Mouse (Mus musculus) thymus, postnatal 14 days (tissue): ENCODE data around the gene Herc2.

Experiments
- DNase-seq: peaks from one replicate; pipeline ENCODE4 v3.0.0; 2021

Gene Herc2

DNA sequence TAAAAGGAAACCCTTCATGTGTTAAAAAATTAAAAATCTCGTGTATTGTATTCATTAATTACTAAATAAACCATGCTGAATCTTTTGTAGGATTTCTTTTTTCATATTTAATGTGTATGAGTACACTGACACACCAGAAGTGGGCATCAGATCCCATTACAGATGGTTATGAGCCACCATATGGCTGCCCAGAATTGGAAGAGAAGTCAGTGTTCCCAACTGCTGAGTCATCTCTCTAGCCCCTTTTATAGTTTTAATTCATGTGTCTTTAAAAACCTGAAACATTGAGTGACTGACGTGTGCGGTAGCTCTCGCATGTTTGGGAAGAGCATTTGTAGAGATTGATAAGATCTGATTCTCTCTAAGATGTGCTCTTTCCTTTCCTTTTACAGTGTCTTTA, 21.7 kb downstream of the Herc2 start:
- no peak for DNase-seq

DNA sequence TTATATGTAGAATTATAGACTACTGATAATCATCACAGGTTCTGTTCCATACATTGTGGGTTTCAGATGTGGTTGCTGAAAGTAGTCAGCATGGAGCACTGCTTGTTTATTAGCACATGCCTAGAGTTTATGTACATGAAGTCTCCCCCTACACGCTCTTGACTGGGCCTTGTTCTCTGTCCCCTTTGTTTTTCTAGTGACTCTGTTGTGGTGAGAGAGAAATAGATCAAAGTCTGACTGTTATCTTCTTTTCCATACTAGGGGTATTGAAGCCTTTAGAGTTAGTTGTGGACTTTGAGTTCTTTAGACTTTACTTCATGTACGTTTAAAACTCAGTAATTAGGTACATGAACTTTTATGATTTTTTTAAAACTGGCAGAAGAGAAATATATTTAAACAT, 33.0 kb downstream of the Herc2 start:
- DNase-seq, result no peak

DNA sequence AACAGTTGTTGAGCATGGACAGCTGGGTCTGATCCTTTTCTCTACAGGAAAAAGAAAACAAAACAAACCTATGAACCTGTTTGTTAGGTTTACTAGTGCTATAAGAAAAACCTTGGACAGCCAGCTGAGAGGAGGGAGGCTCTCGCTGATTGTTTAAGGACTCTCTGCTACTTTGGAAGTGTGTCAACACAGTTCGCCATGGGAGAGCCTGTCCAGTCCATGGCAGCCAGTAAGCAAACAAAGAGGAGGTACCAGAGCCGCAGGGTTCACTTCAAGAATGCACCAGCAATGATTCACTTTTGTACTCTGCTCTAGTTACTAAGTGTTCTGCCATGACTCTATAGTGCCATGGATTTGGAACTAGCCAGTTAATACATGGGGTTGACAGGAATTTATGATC, 39.1 kb downstream of the Herc2 start:
- no peak for DNase-seq

DNA sequence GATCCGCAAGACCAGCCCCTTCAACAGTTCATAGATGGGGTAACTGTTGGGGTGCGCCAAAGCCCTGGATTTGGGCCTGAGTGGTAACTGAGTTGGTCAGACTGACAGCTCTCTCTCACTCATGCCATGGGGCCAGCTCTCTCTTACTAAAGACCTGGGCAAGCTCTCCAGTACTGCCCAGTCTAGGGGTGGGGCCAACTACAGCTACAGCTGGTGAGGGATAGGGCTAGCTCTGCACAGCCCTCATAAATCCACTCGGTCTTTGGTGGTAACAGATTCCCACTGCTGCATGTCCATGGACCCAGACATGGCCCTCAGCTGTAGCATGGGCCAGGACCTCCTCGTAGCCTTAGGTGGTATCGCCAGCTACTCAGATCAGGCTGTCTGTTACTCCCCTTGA, 41.4 kb downstream of the Herc2 start:
- no peak for DNase-seq

DNA sequence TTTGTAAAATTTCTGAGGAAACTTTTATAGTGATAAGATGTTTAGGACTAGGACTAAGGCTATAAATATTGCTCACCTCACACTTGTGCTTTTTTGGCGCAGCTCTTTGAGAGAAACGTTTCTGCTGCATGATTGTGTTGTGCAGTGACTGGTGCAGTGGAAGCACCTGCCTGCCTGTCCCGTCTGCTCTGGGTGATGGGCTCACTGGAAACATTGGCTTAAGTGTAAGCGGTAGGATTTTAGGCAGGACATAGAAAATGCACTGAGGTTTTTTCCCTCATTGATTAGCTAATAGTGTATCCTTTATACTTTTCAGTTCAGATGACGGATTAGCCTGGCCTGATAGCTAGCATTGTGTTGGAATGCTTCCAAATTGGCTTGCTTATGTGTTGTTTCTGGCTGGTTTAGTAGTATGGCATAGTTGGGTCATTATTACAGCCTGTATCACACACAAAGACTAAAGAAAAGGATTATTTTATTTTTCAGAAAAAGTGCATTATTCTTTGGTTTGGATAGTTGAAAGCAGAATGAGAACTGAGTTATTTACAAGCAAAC, 52.4 kb downstream of the Herc2 start:
- DNase-seq, result no peak

DNA sequence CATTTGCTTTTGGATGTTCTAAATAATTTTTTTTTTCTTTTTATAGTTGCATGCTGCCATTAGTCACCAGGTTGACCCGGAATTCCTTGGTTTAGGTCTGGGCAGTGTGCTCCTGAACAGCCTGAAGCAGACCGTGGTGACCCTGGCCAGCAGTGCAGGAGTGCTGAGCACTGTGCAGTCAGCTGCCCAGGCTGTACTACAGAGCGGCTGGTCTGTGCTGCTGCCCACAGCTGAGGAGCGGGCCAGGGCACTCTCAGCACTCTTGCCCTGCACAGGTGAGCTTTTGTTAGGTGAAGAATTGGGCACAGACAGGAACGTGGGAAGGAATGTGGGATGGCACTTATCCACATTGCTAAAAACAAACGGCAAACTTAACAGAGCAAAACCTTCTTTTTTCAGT, 63.0 kb downstream of the Herc2 start:
- no peak for DNase-seq

DNA sequence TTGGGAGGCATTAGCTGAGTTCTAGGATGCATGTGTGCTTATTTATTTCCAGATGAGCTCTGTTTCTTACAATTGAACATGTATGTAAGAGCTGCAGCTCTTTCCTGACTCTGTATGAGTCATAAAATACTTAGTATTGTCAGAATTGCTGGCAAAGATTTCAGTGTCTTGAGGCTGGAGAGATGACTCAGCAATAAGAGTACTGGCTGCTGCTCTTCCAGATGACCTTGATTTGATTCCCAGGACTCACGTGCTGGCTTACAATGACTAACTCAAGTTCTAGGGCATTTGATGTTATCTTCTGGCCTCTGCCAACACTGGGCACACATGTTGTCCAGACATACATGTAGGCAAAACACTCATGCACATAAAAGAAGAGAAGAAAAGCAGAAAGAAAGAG, 64.2 kb downstream of the Herc2 start:
- DNase-seq, result no peak

DNA sequence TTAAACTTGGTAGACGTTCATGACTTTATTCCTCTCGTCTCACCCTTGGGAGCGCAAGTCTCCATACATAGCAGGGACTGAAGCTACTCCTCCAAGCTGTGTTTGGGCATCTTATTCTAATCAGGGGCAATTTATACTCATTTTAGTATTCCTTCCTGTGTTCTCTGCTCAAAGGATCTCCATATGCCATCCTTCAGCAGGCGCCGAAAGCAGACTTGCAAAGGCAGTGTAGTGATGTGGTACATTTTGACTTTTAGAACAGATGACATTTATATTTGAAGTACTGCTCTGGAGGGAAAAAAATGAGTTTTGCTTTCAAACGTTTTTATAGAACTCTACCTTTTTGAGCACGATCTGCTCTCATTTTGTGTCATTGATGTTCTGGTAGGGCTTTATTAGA, 71.0 kb downstream of the Herc2 start:
- no peak for DNase-seq

DNA sequence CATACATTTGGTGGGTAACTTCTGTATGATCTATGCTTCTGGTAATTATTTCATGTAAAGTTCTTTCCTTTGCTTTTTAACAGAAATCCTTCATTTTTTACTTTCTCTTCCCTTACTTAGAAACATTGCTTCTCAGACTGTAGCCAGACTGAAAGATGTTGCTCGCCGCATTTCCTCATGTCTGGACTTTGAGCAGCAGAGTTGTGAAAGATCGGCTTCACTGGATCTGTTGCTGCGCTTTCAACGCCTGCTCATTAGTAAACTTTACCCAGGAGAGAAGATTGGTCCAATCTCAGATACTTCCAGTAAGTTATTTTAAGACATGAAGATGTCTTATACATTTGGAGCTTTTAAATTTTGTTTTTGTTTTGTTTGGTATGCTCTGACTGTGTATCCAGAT, 71.4 kb downstream of the Herc2 start:
- no peak for DNase-seq

DNA sequence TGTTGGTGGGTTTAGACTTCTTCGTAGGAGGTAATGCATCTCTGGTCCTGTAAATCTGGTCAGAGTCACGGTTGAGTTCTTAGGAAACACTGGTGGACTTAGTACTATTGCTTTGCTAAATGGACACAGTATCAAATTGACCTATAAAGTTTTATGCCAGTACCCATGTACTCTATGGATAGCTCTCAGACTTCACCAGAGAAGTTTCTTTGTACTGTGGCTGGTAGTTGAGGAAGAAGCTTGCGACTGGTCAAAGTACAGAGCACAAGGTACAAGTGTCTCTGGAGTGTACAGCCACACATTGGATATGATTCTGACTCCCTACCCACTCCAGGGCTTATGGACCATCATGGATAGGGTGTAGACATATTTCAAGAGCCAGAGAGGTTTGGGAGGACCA, 78.1 kb downstream of the Herc2 start:
- DNase-seq, result no peak

DNA sequence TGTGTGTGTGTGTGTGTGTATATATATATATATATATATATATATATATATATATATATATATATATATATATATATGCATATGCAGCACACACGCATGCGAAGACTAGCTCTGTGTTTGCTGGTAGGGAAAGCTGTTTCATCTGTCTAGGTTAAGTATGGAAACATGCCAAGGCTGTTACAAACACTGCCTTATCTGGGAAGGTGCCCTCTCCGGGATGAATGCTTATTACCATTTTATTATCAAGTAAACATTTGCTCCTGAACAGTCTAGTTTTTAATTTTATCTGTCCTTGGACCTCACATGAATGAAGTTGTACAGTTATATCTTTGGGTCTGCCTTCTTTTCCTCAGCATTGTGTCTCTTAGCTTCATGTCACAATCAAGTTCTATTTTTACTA, 79.6 kb downstream of the Herc2 start:
- no peak for DNase-seq

DNA sequence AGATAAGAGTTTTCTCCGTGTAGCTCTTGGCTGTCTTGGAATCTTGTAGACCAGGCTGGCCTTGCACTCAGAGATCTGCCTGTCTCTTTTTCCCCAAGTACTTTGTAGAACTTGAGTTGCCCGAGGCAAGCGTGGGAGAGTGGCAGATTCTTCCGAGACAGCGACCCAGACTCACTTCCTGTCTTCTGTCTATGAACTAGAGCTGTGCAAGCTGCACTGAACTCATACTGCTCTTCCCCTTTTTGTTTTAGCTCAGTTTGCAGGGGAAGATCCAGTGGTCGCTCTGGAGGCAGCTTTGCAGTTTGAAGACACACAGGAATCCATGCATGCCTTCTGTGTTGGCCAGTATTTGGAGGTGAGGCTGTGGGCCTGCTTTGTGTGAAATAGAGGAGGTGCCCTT, 81.6 kb downstream of the Herc2 start:
- peak; percentile 20 for DNase-seq

DNA sequence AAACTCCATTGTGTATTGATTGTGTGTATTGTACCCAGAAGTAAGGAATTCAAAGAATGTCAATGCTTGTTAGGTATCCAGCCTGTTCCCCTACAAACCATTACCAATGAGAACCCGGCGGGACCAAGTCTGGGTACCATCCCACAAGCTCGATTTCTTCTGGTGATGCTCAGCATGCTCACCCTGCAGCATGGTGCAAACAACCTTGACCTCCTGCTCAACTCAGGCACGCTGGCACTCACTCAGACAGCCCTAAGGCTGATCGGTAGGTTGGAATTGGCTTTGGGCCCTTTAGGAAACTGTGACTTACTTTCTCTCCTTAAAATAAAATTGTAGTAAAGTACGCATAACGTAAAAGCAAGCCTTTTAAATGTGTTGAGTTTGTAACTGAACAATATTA, 88.7 kb downstream of the Herc2 start:
- DNase-seq, result no peak

DNA sequence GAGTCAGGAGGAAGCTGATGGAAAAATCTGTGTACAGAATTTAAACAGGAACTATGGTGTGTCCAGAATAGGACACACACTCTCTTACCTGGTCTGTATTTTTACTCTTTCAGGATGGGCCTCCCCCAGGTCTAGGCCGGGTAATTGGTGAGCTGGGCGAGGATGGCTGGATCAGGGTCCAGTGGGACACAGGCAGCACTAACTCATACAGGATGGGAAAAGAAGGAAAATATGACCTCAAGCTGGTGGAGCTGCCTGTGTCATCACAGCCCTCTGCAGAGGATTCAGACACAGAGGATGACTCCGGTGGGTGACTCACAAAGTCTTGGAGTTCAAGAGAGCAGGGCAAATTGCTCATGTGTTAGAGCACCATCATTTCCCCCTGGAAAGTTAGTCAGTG, 96.4 kb downstream of the Herc2 start:
- DNase-seq, result no peak

DNA sequence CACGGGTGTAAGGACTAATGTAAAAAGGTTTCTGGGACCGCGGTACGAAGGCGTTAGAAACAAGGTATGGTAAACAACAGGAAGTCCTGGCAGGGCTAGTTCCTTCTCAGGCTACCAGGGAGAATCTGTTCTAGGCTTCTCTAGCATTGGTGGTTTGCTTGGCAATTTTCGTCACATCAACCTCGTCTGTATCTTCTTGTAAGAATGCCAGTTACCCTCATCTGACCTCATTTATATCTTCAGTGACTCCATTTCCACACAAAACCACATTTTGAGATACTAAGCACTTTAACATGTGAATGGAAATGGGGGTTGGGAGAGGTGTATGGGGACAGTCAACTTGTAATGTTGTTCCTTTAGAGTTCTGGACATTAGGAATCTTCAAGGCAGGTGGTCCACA, 98.9 kb downstream of the Herc2 start:
- DNase-seq, result no peak

DNA sequence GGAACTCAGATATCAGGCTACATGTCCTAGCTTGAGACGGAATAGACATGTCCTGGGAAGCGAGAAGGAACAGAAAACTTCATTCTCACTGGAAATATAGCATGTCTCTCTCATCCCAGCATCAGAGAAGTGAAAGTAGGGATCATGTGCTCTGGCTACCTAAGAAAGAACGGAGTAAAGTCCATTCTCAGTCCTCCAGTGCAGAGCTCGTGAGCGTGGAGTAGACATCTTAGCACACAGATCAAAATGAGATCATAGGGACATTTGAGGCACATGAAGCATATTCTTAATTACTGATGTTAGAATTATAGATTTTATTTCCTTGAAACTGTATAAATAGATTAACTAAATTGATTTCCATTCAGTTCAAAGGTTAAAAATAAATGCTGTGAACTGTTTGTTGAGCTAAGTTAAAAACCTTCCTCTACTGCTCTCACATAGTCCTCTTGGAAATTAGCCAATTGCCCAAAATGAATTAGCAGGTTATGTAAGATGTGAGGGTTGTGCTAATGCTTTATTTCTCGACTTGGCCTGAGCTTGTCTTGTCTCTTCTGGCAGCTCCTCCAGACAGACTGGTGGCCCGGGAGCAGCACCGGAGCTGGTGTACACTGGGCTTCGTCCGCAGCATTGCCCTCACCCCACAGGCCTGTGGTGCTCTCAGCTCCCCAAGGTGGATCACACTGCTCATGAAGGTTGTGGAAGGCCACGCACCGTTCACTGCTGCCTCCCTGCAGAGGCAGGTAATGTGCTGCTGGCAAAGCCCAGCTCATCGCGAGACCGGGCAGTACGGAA, 102.1 kb downstream of the Herc2 start:
- no peak for DNase-seq

DNA sequence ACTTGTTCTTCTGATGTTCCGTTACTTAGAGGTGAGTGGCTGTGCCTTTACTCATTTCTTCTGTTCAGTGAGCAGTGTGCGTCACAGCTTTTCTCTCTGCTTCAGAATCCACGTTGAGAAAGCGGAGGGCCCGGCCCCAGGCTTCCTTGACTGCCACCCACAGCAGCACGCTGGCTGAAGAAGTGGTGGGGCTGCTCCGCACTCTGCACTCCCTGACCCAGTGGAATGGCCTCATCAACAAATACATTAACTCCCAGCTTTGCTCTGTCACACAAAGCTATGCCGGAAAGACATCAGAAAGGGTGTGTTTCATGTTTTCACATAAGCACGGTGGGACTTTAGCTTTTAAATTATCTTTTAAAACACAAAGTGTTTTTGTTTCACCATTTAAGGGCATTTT, 103.2 kb downstream of the Herc2 start:
- DNase-seq, result no peak

DNA sequence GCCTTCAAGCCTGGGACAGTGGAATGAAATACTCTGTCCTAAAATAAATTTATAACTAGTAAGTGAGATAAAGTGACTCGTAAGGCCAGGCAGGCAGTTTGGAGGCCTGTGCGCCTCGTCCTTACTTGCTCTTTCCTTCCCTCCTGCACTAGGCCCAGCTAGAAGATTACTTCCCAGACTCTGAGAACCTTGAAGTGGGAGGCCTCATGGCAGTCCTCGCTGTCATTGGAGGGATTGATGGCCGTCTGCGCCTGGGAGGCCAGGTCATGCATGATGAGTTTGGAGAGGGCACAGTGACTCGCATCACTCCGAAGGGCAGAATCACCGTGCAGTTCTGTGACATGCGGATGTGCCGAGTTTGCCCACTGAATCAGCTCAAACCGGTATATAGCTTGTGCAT, 103.6 kb downstream of the Herc2 start:
- DNase-seq, result no peak

DNA sequence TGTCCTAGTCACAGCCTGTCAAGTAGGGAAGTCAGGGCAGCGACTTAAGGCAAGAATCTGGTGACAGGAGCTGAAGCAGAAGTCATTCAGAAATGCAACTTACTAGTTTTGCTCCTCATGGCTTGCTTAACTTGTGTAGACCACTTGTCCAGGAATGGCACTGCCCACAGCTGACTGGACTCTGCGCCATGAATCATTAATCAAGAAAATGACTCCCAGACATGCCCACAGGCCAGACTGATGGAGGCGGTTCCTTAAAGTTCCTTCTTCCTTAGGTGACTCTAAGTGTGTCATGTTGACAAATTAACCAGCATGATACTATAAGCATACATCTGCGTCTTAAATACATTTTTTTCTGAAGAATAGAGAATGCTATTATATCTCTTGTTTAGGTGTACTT, 113.3 kb downstream of the Herc2 start:
- no peak for DNase-seq

DNA sequence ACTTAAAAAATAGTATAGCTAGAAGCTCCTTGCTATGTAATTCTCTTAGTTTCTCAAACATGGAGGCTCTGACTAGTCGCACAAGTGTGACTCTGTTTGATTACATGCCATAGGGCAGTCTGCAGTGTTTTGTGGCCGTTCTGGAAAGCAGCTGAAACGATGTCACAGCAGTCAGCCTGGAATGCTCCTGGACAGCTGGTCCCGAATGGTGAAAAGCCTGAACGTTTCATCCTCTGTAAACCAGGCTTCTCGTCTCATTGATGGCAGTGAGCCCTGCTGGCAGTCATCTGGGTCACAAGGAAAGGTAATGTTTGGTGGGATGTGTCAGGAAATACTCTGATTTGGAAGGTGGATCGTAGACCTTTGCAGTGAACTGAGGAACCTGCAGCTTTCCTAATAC, 118.7 kb downstream of the Herc2 start:
- DNase-seq, result no peak

DNA sequence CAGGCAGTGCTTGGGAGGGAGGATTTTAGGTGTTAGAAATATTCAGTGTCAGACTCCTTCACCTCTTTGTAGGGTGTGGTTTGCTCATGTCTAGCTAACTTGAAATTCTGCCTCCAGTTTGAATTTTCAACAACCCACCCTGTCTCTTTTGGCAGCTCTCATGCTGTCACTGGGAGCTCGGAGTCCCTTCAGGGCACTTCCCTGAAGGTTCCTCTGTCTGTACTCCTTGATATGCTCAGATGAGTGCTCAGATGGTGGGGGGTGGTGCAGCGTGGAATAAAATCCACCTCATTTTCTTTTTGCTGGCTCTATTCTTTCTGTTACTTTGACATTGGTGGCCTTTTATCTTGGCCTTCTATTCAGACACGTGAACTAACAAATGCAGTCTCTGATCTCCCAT, 127.4 kb downstream of the Herc2 start:
- no peak for DNase-seq

DNA sequence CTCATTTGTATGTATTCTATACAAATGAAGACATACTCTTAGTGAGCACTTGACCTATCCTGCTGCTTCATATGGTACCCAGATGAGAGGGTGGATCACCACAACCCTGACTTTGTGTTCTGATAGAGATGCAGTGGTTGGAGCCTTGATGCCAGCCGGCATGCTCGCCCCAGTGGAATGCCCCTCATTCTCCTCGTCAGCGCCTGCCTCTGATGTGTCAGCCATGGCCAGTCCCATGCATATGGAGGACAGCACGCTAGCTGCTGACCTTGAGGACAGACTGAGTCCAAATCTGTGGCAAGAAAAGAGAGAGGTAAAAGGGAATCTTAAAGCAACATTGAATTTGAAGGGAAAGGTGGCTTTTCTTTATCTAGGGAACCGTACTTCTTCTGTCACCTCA, 141.0 kb downstream of the Herc2 start:
- no peak for DNase-seq

DNA sequence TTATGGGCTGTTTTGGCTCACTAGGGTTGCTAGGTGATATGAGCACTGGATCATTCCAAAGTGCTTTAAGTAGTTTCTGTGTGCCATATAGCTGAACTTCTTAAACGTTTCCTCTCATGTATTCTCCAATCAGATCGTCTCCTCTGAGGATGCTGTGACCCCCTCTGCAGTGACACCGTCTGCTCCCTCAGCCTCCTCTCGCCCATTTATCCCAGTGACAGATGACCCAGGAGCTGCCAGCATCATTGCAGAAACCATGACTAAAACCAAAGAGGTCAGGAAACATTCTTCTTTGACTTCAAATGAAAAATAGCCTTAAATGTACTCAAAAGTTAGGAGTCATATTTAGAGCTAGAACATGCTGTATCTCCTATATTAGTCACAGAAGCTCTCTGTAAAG, 141.7 kb downstream of the Herc2 start:
- no peak for DNase-seq

DNA sequence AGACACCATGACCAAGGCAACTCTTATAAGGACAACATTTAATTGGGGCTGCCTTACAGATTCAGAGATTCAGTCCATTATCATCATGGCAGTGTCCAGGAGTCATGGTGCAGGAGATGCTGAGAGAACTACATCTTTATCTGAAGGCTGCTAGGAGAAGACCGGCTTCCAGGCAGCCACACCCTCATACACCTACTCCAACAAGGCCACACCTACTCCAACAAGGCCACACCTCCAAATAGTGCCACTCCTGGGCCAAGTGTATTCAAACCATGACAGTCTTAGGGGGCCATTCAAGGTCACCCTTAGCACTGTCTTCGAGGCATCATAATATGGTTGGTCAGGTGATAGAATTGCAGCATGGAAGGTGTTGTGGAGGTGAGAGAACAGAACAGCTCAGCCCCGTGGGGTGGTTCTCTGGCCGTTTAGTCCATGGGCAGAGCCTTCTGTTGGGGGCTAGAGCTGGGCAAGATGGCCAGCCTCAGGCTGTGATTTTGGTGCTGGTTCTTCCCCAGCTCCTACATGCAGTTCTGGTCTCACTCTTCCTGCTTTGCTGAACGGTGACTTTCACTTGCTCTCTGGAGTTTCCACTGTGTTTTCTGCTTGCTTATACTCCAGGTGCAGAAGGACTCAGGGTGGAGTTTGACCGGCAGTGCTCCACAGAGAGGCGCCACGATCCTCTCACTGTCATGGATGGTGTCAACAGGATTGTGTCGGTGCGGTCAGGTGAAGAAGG, 151.7 kb downstream of the Herc2 start:
- DNase-seq, result no peak

DNA sequence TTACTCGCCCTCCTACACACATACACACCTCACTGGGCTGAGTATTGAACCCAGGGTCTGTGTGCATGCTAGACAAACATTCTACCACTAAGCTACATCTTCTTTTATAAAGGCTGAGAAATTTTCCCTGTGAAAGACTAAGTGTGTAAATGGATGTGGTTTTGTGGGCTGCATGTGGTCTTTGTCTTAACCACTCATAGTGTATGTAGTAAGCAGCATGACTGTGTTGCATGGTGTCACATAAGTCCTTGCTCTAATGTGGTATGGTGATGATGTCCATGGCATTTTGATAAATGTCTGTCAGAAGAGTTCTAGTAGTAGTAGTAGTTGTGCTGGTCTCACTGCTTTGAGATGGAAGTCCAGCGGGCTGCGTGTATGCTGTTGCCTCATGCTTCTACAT, 152.8 kb downstream of the Herc2 start:
- DNase-seq, result no peak
